Mouse (Mus musculus) CD4-positive, CD25-positive, alpha-beta regulatory T cell, adult 2 months (primary cell): ENCODE results near the gene Muc1.

Experiments
- DNase-seq: peaks from one replicate; pipeline ENCODE4 v3.0.0-alpha.2; 2012; ENCODE audit warnings: low read depth, low spot score

The Muc1 gene

GRCm38 (mm10) chr3:89270051-89270755 lies 41.3 kb downstream of the Muc1 start, which contains the start of gene Slc50a1:
Slc50a1 (minus strand) TSS chr3:89270570.
- peak; percentile 85 for DNase-seq

GRCm38 (mm10) chr3:89270891-89271290 lies 42.0 kb downstream of the Muc1 start:
- DNase-seq, result no peak

- no peak for DNase-seq
Measured at GRCm38 (mm10) chr3:89271760-89272159, 42.9 kb downstream of the Muc1 start.

- no peak for DNase-seq
Measured at GRCm38 (mm10) chr3:89276061-89276460, 47.2 kb downstream of the Muc1 start.

GRCm38 (mm10) chr3:89277281-89278021 lies 48.6 kb downstream of the Muc1 start:
- DNase-seq, result no peak

- DNase-seq, result no peak
Measured at GRCm38 (mm10) chr3:89278107-89278506, 49.2 kb downstream of the Muc1 start.

- no peak for DNase-seq
Measured at GRCm38 (mm10) chr3:89278643-89279042, 49.8 kb downstream of the Muc1 start.

- DNase-seq, result peak; percentile 68
Measured at GRCm38 (mm10) chr3:89279153-89279890, 50.5 kb downstream of the Muc1 start.

GRCm38 (mm10) chr3:89280050-89280605 lies 51.3 kb downstream of the Muc1 start:
- peak; percentile 19 for DNase-seq

GRCm38 (mm10) chr3:89280606-89281511 lies 52.0 kb downstream of the Muc1 start, which contains the start of gene Efna1:
Efna1 (minus strand) TSS chr3:89281142.
- peak; percentile 46 for DNase-seq

GRCm38 (mm10) chr3:89281579-89282290 lies 52.9 kb downstream of the Muc1 start:
- DNase-seq, result peak; percentile 92

- no peak for DNase-seq
Measured at GRCm38 (mm10) chr3:89282291-89282643, 53.4 kb downstream of the Muc1 start.
